Mouse (Mus musculus) A20 (cell line): ENCODE measurements at regions not wholly inside any gene's neighbourhood (a gene's known extent, or its start where the extent isn't known, plus 50 kb on each side); places are given as distances from the start of the nearest gene placed in this dataset.

ENCODE experiments used
- DNase-seq: peaks from one replicate; pipeline ENCODE4 v3.0.0-alpha.2; 2011; ENCODE audit warnings: low read depth, low spot score

- DNase-seq: no peak
These were observed 117.6 kb upstream of the Spdye4c start for GRCm38 (mm10) chr2:128473241-128473954.

- DNase-seq: no peak
These were observed 117.0 kb upstream of the Spdye4c start for GRCm38 (mm10) chr2:128473997-128474396.

- no peak for DNase-seq
These were observed 113.8 kb upstream of the Spdye4c start for GRCm38 (mm10) chr2:128477242-128477641.

GRCm38 (mm10) chr2:128491217-128491877, 99.7 kb upstream of the Spdye4c start:
- no peak for DNase-seq

- DNase-seq: no peak
These were observed 97.1 kb upstream of the Spdye4c start for GRCm38 (mm10) chr2:128493871-128494270.

- DNase-seq: no peak
These were observed 93.1 kb upstream of the Spdye4c start for GRCm38 (mm10) chr2:128497891-128498290.

- DNase-seq: no peak
These were observed 92.4 kb upstream of the Spdye4c start for GRCm38 (mm10) chr2:128498611-128499010.

GRCm38 (mm10) chr2:128499575-128500184, 91.3 kb upstream of the Spdye4c start:
- DNase-seq: no peak

GRCm38 (mm10) chr2:128502676-128503075, 88.3 kb upstream of the Spdye4c start:
- no peak for DNase-seq

GRCm38 (mm10) chr2:128503136-128503935, 87.7 kb upstream of the Spdye4c start:
- no peak for DNase-seq

GRCm38 (mm10) chr2:128507591-128508243, 83.3 kb upstream of the Spdye4c start:
- no peak for DNase-seq

GRCm38 (mm10) chr2:128508244-128508605, 82.8 kb upstream of the Spdye4c start:
- no peak for DNase-seq

- DNase-seq: no peak
These were observed 79.7 kb upstream of the Spdye4c start for GRCm38 (mm10) chr2:128511291-128511690.

GRCm38 (mm10) chr2:128512852-128513251, 78.2 kb upstream of the Spdye4c start:
- DNase-seq: no peak

GRCm38 (mm10) chr2:128514463-128515290, 76.3 kb upstream of the Spdye4c start:
- no peak for DNase-seq

- DNase-seq: peak; percentile 37
These were observed 75.3 kb upstream of the Spdye4c start for GRCm38 (mm10) chr2:128515701-128516100.

- DNase-seq: no peak
These were observed 74.3 kb upstream of the Spdye4c start for GRCm38 (mm10) chr2:128516694-128517093.

GRCm38 (mm10) chr2:128518142-128518541, 72.9 kb upstream of the Spdye4c start:
- peak; percentile 31 for DNase-seq

- peak; percentile 58 for DNase-seq
These were observed 69.1 kb upstream of the Spdye4c start for GRCm38 (mm10) chr2:128521701-128522443.
